Mouse (Mus musculus): ENCODE measurements around the gene Slc31a1. TPM values are rescaled to one million over a fixed set of nuclear protein-coding genes. Genes with fewer than 3 reads are reported as not detected.
A peak's percentile ranks its signal among the peaks of the same experiment; 100 is the strongest.

Gene Slc31a1
- total RNA-seq, 2 experiments from 2014 or later, result 13.0 to 14.4 TPM

- no peak for DNase-seq
These were observed 3.8 kb downstream of the Slc31a1 start for GRCm38 (mm10) chr4:62364299-62364698.

GRCm38 (mm10) chr4:62366291-62366690, 5.8 kb downstream of the Slc31a1 start:
- no peak for DNase-seq

- no peak for DNase-seq
These were observed 7.1 kb downstream of the Slc31a1 start for GRCm38 (mm10) chr4:62367586-62367985.

- DNase-seq, result no peak
These were observed 8.6 kb downstream of the Slc31a1 start for GRCm38 (mm10) chr4:62369091-62369490.

GRCm38 (mm10) chr4:62372410-62372809, 11.9 kb downstream of the Slc31a1 start:
- DNase-seq, result no peak

- no peak for DNase-seq
These were observed 12.4 kb downstream of the Slc31a1 start for GRCm38 (mm10) chr4:62372818-62373520.

- no peak for DNase-seq
These were observed 13.1 kb downstream of the Slc31a1 start for GRCm38 (mm10) chr4:62373668-62374067.

GRCm38 (mm10) chr4:62374342-62374741, 13.8 kb downstream of the Slc31a1 start:
- no peak for DNase-seq

- no peak for DNase-seq
These were observed 15.6 kb downstream of the Slc31a1 start for GRCm38 (mm10) chr4:62376123-62376522.

GRCm38 (mm10) chr4:62379724-62380381, 19.3 kb downstream of the Slc31a1 start:
- DNase-seq, result no peak

GRCm38 (mm10) chr4:62383207-62383606, 22.7 kb downstream of the Slc31a1 start:
- DNase-seq, result no peak

GRCm38 (mm10) chr4:62383752-62384151, 23.2 kb downstream of the Slc31a1 start:
- DNase-seq, result no peak

- no peak for DNase-seq
These were observed 23.6 kb downstream of the Slc31a1 start for GRCm38 (mm10) chr4:62384159-62384558.

- DNase-seq, result peak in 1 of 2 experiments; percentile 14
These were observed 24.9 kb downstream of the Slc31a1 start for GRCm38 (mm10) chr4:62385439-62385838.

GRCm38 (mm10) chr4:62389592-62390512, 29.3 kb downstream of the Slc31a1 start:
- no peak for DNase-seq

GRCm38 (mm10) chr4:62391892-62392291, 31.4 kb downstream of the Slc31a1 start:
- DNase-seq, result no peak

GRCm38 (mm10) chr4:62393459-62393858, 32.9 kb downstream of the Slc31a1 start:
- no peak for DNase-seq

- no peak for DNase-seq
These were observed 35.3 kb downstream of the Slc31a1 start for GRCm38 (mm10) chr4:62395806-62396205.

- DNase-seq, result peak; percentile 26 to 34
These were observed 37.3 kb downstream of the Slc31a1 start for GRCm38 (mm10) chr4:62397616-62398365.

- no peak for DNase-seq
These were observed 38.4 kb downstream of the Slc31a1 start for GRCm38 (mm10) chr4:62398956-62399355.

- DNase-seq, result no peak
These were observed 45.6 kb downstream of the Slc31a1 start for GRCm38 (mm10) chr4:62406133-62406532.
